Mouse (Mus musculus) erythroblast, adult 5-6 weeks (primary cell): Measurements from ENCODE around the gene D230025D16Rik. TPM values are rescaled to one million over a fixed set of nuclear protein-coding genes. Genes with fewer than 3 reads are reported as not detected.
"Not testable (repeated sequence)": the region's sequence is repeated elsewhere in the genome, so short reads cannot be mapped to it uniquely, and the experiment has no call there.

Source experiments
- ATAC-seq: replicated peaks from 2 replicates; pipeline ENCODE4 v1.8.0; 2016; ENCODE audit warnings: moderate number of reproducible peaks, mild to moderate bottlenecking, moderate TSS enrichment, inconsistent platforms; ENCODE audit not compliant: poor library complexity, low FRiP score, severe bottlenecking
- total RNA-seq, 2 experiments: library from RNA; stranded (forward) in 1 of 2; stranded (reverse) in 1 of 2; fragments of 150-400 nt in 1 of 2; fragments of 200-764, 138-1000 nt in 1 of 2; gene quantifications; 2 replicates each; pipeline versions ENCODE4 v1.2.3 to v1.2.4; 2015 to 2017; ENCODE audit warnings: low replicate concordance in 2 of 2

D230025D16Rik gene
- total RNA-seq, 2 experiments from 2014 or later: 22.5 to 22.6 TPM

GRCm38 (mm10) chr8:105288958-105289732 lies 64.2 kb downstream of the D230025D16Rik start:
- ATAC-seq: peak; percentile 58

- 0 out of 2 replicates have a peak, but pooled peaks have one; percentile 15 for ATAC-seq
Observed at GRCm38 (mm10) chr8:105289805-105290460, 65.0 kb downstream of the D230025D16Rik start, which contains the start of gene 4931428F04Rik. Gene 4931428F04Rik, minus strand, starts transcription at chr8:105289864.

- ATAC-seq: peak; percentile 76
Observed at GRCm38 (mm10) chr8:105290554-105291314, 65.8 kb downstream of the D230025D16Rik start.

GRCm38 (mm10) chr8:105291364-105291763 lies 66.4 kb downstream of the D230025D16Rik start:
- not testable (repeated sequence) for ATAC-seq

- ATAC-seq: not testable (repeated sequence)
Observed at GRCm38 (mm10) chr8:105291802-105292201, 66.9 kb downstream of the D230025D16Rik start.

- no peak for ATAC-seq
Observed at GRCm38 (mm10) chr8:105292471-105292870, 67.5 kb downstream of the D230025D16Rik start.

- ATAC-seq: no peak
Observed at GRCm38 (mm10) chr8:105293405-105293804, 68.5 kb downstream of the D230025D16Rik start.

GRCm38 (mm10) chr8:105294776-105295175 lies 69.8 kb downstream of the D230025D16Rik start:
- no peak for ATAC-seq

- ATAC-seq: no peak
Observed at GRCm38 (mm10) chr8:105295256-105295655, 70.3 kb downstream of the D230025D16Rik start.

- no peak for ATAC-seq
Observed at GRCm38 (mm10) chr8:105295895-105296573, 71.1 kb downstream of the D230025D16Rik start, which contains the start of gene Exoc3l. Gene Exoc3l, minus strand, starts transcription at chr8:105296101.

- peak; percentile 73 for ATAC-seq
Observed at GRCm38 (mm10) chr8:105297511-105298192, 72.7 kb downstream of the D230025D16Rik start, which contains the start of gene E2f4. Gene E2f4, plus strand, starts transcription at chr8:105297663.

- ATAC-seq: peak; percentile 17; the same call in 1 of the 2 replicates
Observed at GRCm38 (mm10) chr8:105298351-105299252, 73.7 kb downstream of the D230025D16Rik start.

- ATAC-seq: peak; percentile 80
Observed at GRCm38 (mm10) chr8:105299962-105300361, 75.0 kb downstream of the D230025D16Rik start.

Other genes starting within 250 kb of the D230025D16Rik start
- not detected in 2 replicates for gene Ces2h, start 224.3 kb upstream of the D230025D16Rik start, total RNA-seq (2015; ENCODE audit: low replicate concordance)
- not detected in 2 replicates for gene Ces2h, start 224.3 kb upstream of the D230025D16Rik start, total RNA-seq (2017; ENCODE audit: low replicate concordance)
- not detected in 2 replicates for gene Ces3a, start 176.5 kb upstream of the D230025D16Rik start, total RNA-seq (2015; ENCODE audit: low replicate concordance)
- not detected in 2 replicates for gene Ces3a, start 176.5 kb upstream of the D230025D16Rik start, total RNA-seq (2017; ENCODE audit: low replicate concordance)
- gene Ces3b, start 141.4 kb upstream of the D230025D16Rik start, total RNA-seq (2015; ENCODE audit: low replicate concordance): not detected in 2 replicates
- not detected in 2 replicates for gene Ces3b, start 141.4 kb upstream of the D230025D16Rik start, total RNA-seq (2017; ENCODE audit: low replicate concordance)
- gene Ces4a, start 93.3 kb upstream of the D230025D16Rik start, total RNA-seq (2015; ENCODE audit: low replicate concordance): not detected in 2 replicates
- gene Ces4a, start 93.3 kb upstream of the D230025D16Rik start, total RNA-seq (2017; ENCODE audit: low replicate concordance): not detected in 2 replicates
- gene Cbfb, start 54.5 kb upstream of the D230025D16Rik start, total RNA-seq (2015; ENCODE audit: low replicate concordance): 28.6 and 37.6 TPM in 2 replicates
- 27.2 and 33.1 TPM in 2 replicates for gene Cbfb, start 54.5 kb upstream of the D230025D16Rik start, total RNA-seq (2017; ENCODE audit: low replicate concordance)
- not detected in 2 replicates for gene B3gnt9, start 30.0 kb downstream of the D230025D16Rik start, total RNA-seq (2015; ENCODE audit: low replicate concordance)
- gene B3gnt9, start 30.0 kb downstream of the D230025D16Rik start, total RNA-seq (2017; ENCODE audit: low replicate concordance): 0.09 TPM in 1 of 2 replicates, not detected in the other
- 2.3 and 3.5 TPM in 2 replicates for gene Tradd, start 39.5 kb downstream of the D230025D16Rik start, total RNA-seq (2015; ENCODE audit: low replicate concordance)
- 3.6 and 5.9 TPM in 2 replicates for gene Tradd, start 39.5 kb downstream of the D230025D16Rik start, total RNA-seq (2017; ENCODE audit: low replicate concordance)
- gene Fbxl8, start 39.5 kb downstream of the D230025D16Rik start, total RNA-seq (2015; ENCODE audit: low replicate concordance): 1.3 and 3.5 TPM in 2 replicates
- gene Fbxl8, start 39.5 kb downstream of the D230025D16Rik start, total RNA-seq (2017; ENCODE audit: low replicate concordance): 0.28 and 0.94 TPM in 2 replicates
- not detected in 2 replicates for gene Hsf4, start 44.7 kb downstream of the D230025D16Rik start, total RNA-seq (2015; ENCODE audit: low replicate concordance)
- not detected in 2 replicates for gene Hsf4, start 44.7 kb downstream of the D230025D16Rik start, total RNA-seq (2017; ENCODE audit: low replicate concordance)
- gene Nol3, start 51.0 kb downstream of the D230025D16Rik start, total RNA-seq (2015; ENCODE audit: low replicate concordance): not detected in 2 replicates
- not detected in 2 replicates for gene Nol3, start 51.0 kb downstream of the D230025D16Rik start, total RNA-seq (2017; ENCODE audit: low replicate concordance)
- 1.0 and 3.8 TPM in 2 replicates for gene 4931428F04Rik, start 64.7 kb downstream of the D230025D16Rik start, total RNA-seq (2015; ENCODE audit: low replicate concordance)
- gene 4931428F04Rik, start 64.7 kb downstream of the D230025D16Rik start, total RNA-seq (2017; ENCODE audit: low replicate concordance): 0.70 and 1.2 TPM in 2 replicates
- gene Exoc3l, start 71.0 kb downstream of the D230025D16Rik start, total RNA-seq (2015; ENCODE audit: low replicate concordance): 0.38 and 5.9 TPM in 2 replicates
- gene Exoc3l, start 71.0 kb downstream of the D230025D16Rik start, total RNA-seq (2017; ENCODE audit: low replicate concordance): 15.0 and 26.8 TPM in 2 replicates
- 289 and 294 TPM in 2 replicates for gene E2f4, start 72.5 kb downstream of the D230025D16Rik start, total RNA-seq (2015; ENCODE audit: low replicate concordance)
- gene E2f4, start 72.5 kb downstream of the D230025D16Rik start, total RNA-seq (2017; ENCODE audit: low replicate concordance): 120 and 129 TPM in 2 replicates
- 13.8 and 17.3 TPM in 2 replicates for gene Elmo3, start 80.5 kb downstream of the D230025D16Rik start, total RNA-seq (2015; ENCODE audit: low replicate concordance)
- 22.1 and 30.7 TPM in 2 replicates for gene Elmo3, start 80.5 kb downstream of the D230025D16Rik start, total RNA-seq (2017; ENCODE audit: low replicate concordance)
- gene Lrrc29, start 101.1 kb downstream of the D230025D16Rik start, total RNA-seq (2015; ENCODE audit: low replicate concordance): 13.4 and 35.9 TPM in 2 replicates
- gene Lrrc29, start 101.1 kb downstream of the D230025D16Rik start, total RNA-seq (2017; ENCODE audit: low replicate concordance): 26.2 and 28.6 TPM in 2 replicates
- gene Tmem208, start 101.2 kb downstream of the D230025D16Rik start, total RNA-seq (2015; ENCODE audit: low replicate concordance): 51.2 and 56.3 TPM in 2 replicates
- gene Tmem208, start 101.2 kb downstream of the D230025D16Rik start, total RNA-seq (2017; ENCODE audit: low replicate concordance): 18.5 and 26.9 TPM in 2 replicates
- 0.19 and 3.8 TPM in 2 replicates for gene Fhod1, start 122.8 kb downstream of the D230025D16Rik start, total RNA-seq (2015; ENCODE audit: low replicate concordance)
- gene Fhod1, start 122.8 kb downstream of the D230025D16Rik start, total RNA-seq (2017; ENCODE audit: low replicate concordance): 0.56 and 1.0 TPM in 2 replicates
- 1.7 TPM in 1 of 2 replicates, not detected in the other for gene Slc9a5, start 123.7 kb downstream of the D230025D16Rik start, total RNA-seq (2015; ENCODE audit: low replicate concordance)
- not detected in 2 replicates for gene Slc9a5, start 123.7 kb downstream of the D230025D16Rik start, total RNA-seq (2017; ENCODE audit: low replicate concordance)
- gene Plekhg4, start 148.1 kb downstream of the D230025D16Rik start, total RNA-seq (2015; ENCODE audit: low replicate concordance): not detected in 2 replicates
- gene Plekhg4, start 148.1 kb downstream of the D230025D16Rik start, total RNA-seq (2017; ENCODE audit: low replicate concordance): not detected in 2 replicates
- gene Kctd19, start 188.4 kb downstream of the D230025D16Rik start, total RNA-seq (2015; ENCODE audit: low replicate concordance): not detected in 2 replicates
- gene Kctd19, start 188.4 kb downstream of the D230025D16Rik start, total RNA-seq (2017; ENCODE audit: low replicate concordance): not detected in 2 replicates
- 0.96 TPM in 1 of 2 replicates, not detected in the other for gene Lrrc36, start 188.4 kb downstream of the D230025D16Rik start, total RNA-seq (2015; ENCODE audit: low replicate concordance)
- gene Lrrc36, start 188.4 kb downstream of the D230025D16Rik start, total RNA-seq (2017; ENCODE audit: low replicate concordance): 0.56 and 0.85 TPM in 2 replicates
- gene Tppp3, start 246.4 kb downstream of the D230025D16Rik start, total RNA-seq (2015; ENCODE audit: low replicate concordance): not detected in 2 replicates
- gene Tppp3, start 246.4 kb downstream of the D230025D16Rik start, total RNA-seq (2017; ENCODE audit: low replicate concordance): not detected in 2 replicates